Mouse (Mus musculus) left cerebral cortex, postnatal 10 days (tissue): Measurements from ENCODE around the gene Prpf4b. TPM values are rescaled to one million over a fixed set of nuclear protein-coding genes. Genes with fewer than 3 reads are reported as not detected.
"Not testable (repeated sequence)": the region's sequence is repeated elsewhere in the genome, so short reads cannot be mapped to it uniquely, and the experiment has no call there.

Experiments
- DNase-seq, 2 experiments: peaks; one replicate each; pipeline ENCODE4 v3.0.0; 2021 to 2022; ENCODE audit warnings: low spot score in 2 of 2, mixed read lengths in 1 of 2; ENCODE audit errors: extremely low spot score in 1 of 2
- intact Hi-C: fragments of 180-260 bp; cut with DNase I; formaldehyde crosslinking; loops from one replicate; pipeline ENCODE4 v1.15.1; 2025
- total RNA-seq, 2 experiments: library from RNA; stranded (reverse); gene quantifications; 2 replicates each; pipeline ENCODE4 v1.2.3; 2021

Gene Prpf4b
- total RNA-seq, 2 experiments from 2014 or later = 79.0 to 79.9 TPM

DNA sequence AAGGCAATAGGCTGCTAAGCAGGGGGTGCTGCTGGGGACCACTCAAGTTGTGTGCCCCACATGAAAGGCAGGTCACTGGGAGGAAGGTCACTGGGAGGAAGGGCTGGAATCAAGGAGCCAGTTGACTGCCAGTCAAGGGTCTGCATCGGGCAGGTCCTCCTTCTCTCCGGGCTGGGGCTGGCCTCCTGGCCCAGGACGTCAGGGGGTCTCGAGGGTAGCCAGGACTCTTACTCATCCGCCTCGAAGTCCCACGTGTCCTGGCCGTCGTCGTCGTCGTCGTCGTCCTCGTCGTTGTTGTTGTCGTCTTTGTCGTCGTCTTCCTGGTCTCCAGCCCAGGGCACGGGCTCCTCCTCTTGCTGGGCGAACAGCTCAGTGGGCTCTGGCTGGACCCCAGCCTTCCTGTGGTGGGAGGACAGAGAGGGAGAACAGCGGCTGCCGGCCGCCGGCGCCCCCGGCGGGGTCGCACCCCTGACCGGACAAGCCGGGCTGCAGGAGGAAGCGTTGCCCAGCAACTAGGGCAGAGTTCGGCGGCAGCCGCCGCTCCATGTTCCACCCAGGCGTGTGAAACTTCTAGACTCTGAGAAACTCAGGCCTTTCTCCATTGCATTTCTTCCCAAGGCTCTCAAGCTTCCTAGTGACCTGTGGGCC, 41.5 kb downstream of the Prpf4b start:
- DNase-seq = peak in 1 of 2 experiments; percentile 53
- intact Hi-C loops = loop anchor here (5.0 kb wide), 1 partner anchor 46 kb away; the partner anchor contains the start of gene Eci3

DNA sequence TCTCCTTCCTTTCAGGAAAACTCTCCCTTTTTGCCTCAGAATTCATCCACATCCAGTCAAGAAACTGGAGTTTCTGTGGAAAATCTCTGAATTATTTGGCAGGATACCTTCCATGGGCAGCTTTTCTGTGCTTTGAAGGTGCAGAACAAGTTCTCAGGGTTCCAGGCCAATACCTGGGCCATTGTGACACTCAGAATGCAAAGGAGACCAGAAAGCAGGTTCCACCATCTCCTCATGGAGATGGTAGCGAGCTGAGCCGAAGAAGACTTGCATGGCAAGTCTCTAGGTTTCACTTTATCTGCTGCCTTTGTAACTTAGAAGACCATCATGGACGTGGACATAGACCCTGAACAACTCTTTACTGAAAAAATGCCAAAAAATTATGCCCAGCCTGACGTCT, 49.1 kb downstream of the Prpf4b start, which contains the start of the genes Fam217a and 4933417A18Rik:
Gene Fam217a (minus strand): TSS at position 101 of the 400 bp plus-strand sequence.
Gene 4933417A18Rik (plus strand): TSS at position 200 of the 400 bp plus-strand sequence.
- DNase-seq = no peak
- intact Hi-C loops = no loop called here

DNA sequence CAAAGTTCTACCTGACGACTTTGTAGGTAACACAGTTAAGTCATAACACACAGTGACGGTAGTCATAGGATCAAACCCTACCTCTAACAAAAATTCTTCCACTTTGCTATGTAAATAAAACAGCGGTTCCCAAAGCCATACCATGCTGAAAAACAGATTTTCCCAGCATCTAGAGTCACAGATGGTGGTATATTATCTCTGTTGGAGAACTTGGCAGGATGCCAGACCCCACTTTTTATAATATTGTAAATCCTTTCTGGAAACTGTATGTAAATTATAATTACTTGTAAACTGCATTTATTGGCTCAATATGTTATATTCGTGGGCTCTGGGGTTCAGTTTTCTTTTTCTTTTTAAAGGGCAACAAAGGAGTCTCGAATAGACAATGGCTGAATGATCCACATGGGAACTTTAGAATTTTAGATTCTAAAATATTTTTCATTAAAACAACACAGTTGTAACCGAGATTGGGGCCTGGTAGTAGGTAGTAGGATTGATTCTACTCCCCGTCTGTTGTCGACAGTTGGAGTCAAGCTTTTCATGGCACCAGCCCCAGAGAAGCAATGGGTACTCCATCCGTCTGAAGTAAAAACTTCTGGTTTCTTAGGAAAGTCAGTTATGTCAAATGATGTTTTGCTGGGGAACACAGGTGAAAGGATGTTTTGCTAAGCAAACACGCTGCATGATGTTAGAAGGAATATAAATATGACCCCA, 60.0 kb downstream of the Prpf4b start:
- intact Hi-C loops = no loop called here
- DNase-seq = peak; percentile 28 to 46

DNA sequence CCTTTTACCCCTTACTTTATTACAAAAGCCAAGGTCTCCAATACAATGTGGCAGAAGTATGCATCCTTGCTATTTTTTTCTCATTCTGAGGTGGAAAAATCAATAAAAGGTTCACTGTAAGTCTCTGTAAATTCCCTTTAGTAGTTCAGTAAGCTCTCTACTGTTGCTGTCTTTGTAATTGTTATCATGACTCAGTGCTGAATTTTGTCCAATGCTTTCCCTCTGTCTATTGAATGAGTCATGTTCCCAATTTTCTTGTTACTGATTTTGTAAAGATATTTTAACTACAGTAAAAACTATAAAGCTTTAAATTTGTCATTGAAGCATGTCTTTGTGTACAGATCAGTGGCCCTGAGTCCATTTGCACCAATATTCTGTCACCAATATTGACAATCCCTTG, 67.3 kb downstream of the Prpf4b start:
- no peak for DNase-seq
- intact Hi-C loops = no loop called here

DNA sequence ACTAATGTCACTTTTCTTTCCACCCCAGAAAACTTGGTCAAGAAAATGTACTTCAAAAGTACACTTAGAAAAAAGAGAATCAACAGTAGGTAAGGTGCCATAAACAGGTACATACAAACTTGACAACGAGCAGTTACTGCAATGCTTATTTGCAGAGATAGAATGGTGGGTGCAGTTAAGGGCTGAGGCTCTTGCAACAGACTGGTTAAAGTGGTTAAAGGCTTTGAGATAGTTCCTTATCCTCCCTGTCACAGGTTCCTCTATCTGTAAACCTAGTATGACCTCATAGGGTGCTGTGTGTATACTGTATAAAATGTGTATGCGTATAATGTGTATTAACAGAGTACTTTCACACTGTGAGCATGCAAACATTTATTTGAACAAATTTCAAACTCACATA, 76.3 kb downstream of the Prpf4b start:
- intact Hi-C loops = not testable (repeated sequence)

More for the DNA sequence above, 76.3 kb downstream of the Prpf4b start:
- not testable (repeated sequence) for DNase-seq

Other genes with a start within 250 kb of the Prpf4b start
- gene Pxdc1, start 221.8 kb upstream of the Prpf4b start, total RNA-seq = 10 to 100 TPM; 10.2 to 10.8 TPM
- gene Fam50b, start 140.5 kb upstream of the Prpf4b start, total RNA-seq = not detected
- under 1 TPM; 0.39 to 0.67 TPM for gene Fam217a, start 49.0 kb downstream of the Prpf4b start, total RNA-seq
- gene 4933417A18Rik, start 49.1 kb downstream of the Prpf4b start, total RNA-seq = not detected
- gene Eci3, start 88.5 kb downstream of the Prpf4b start, total RNA-seq = 1 to 10 TPM in 1 of 2 experiments, under 1 TPM in 1; 0.97 to 1.0 TPM
- 10 to 100 TPM; 45.2 to 50.2 TPM for gene Eci2, start 151.8 kb downstream of the Prpf4b start, total RNA-seq